ENCODE assay signal across 26 mouse cellular contexts in the genomic region with DNA sequence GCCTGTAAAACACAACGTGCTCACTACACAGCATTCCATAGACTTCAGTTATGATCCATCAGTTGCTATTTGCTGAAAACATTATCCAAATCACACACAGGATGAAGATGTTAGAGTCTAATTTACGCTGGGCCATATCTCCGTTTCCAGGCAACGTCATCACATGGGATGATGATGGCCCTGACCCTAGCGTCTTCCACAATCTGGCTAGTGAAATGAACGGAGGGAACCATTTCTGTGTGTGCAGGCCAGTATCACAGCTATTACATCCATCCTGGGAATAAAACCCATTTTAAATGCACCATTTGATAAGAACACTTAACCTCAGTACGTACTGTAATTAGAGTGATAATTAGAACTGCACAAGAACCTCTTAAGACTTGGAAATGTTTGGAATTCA.
DNase-seq lines count a peak whose midpoint lies in the region; ATAC-seq lines count a peak whose summit lies in the region.
"Had no signal": no experiment of that assay in that cellular context is flagged by ENCODE, and none has a peak within 500 bp of the region (broad histone marks: within the 10 kb centered on the region; RNA-seq: fewer than 3 reads in every experiment).

No protein-coding gene starts in this region.

- no peaks in the 10 kb centered on the region for H3K9me3 ChIP-seq in hindbrain, embryonic 12.5 days (replicated peaks)
- H3K9me3 ChIP-seq in hindbrain, embryonic 10.5 days = no peaks in the 10 kb centered on the region
- no peaks in the 10 kb centered on the region for H3K9me3 ChIP-seq in neural tube, embryonic 13.5 days
- no peaks in the 10 kb centered on the region for H3K9me3 ChIP-seq in midbrain, embryonic 16.5 days (replicated peaks; ENCODE audit: control insufficient read depth, low read length, poor library complexity, severe bottlenecking)
- H3K9me3 ChIP-seq: embryonic facial prominence, embryonic 13.5 days; forebrain, embryonic 13.5 days; heart, embryonic 12.5 days; liver, embryonic 12.5 days had no signal

- H3K4me1 ChIP-seq in hindbrain, embryonic 12.5 days = no peaks in the 10 kb centered on the region
- H3K4me1 ChIP-seq in hindbrain, embryonic 10.5 days (replicated peaks) = no peaks in the 10 kb centered on the region
- H3K4me1 ChIP-seq in neural tube, embryonic 13.5 days (replicated peaks) = peaks cover 15% of the 10 kb centered on the region
- no peaks in the 10 kb centered on the region for H3K4me1 ChIP-seq in midbrain, embryonic 16.5 days (ENCODE audit: control insufficient read depth, insufficient read depth, low read length)
- H3K4me1 ChIP-seq: embryonic facial prominence, embryonic 13.5 days; heart, embryonic 12.5 days; liver, embryonic 12.5 days had no signal

- DNase-seq in hindbrain, embryonic 10.5 days (ENCODE audit: low spot score) = no peak
- no peak for DNase-seq in neural tube, embryonic 10.5 days (ENCODE audit: extremely low spot score, low spot score)
- DNase-seq in adrenal gland, postnatal 36 days = no peak
- DNase-seq in spleen, adult 12 weeks (ENCODE audit: low spot score) = no peak
- DNase-seq: adrenal gland, postnatal 14 days; cerebellum, adult 18-20 months; cerebellum, postnatal 10 days; gastrocnemius, adult 2 months; heart, adult 2 months; heart, postnatal 4 days; kidney, adult 2 months; kidney, postnatal 4 days; layer of hippocampus, postnatal 36 days; left cerebral cortex, postnatal 4 days; liver, postnatal 0 days; lung, postnatal 36 days; right cerebral cortex, postnatal 4 days had no signal

- H3K4me3 ChIP-seq in hindbrain, embryonic 12.5 days = no peak overlapping the region
- H3K4me3 ChIP-seq in hindbrain, embryonic 10.5 days = no peak overlapping the region
- H3K4me3 ChIP-seq in neural tube, embryonic 13.5 days = no peak overlapping the region
- no peak overlapping the region for H3K4me3 ChIP-seq in midbrain, embryonic 16.5 days (ENCODE audit: low read depth, low read length)
- H3K4me3 ChIP-seq: embryonic facial prominence, embryonic 13.5 days; forebrain, embryonic 13.5 days; gastrocnemius, adult 2 months; heart, adult 2 months; heart, embryonic 12.5 days; liver, embryonic 12.5 days had no signal

- no peak overlapping the region for H3K9ac ChIP-seq in hindbrain, embryonic 12.5 days
- no peak overlapping the region for H3K9ac ChIP-seq in neural tube, embryonic 13.5 days
- no peak overlapping the region for H3K9ac ChIP-seq in midbrain, embryonic 16.5 days (ENCODE audit: low read depth, low read length)
- H3K9ac ChIP-seq: embryonic facial prominence, embryonic 13.5 days; forebrain, embryonic 13.5 days; heart, embryonic 12.5 days; liver, embryonic 12.5 days; liver, postnatal 0 days had no signal

- WGBS in hindbrain, embryonic 12.5 days = 75% methylated on average over 7 of the region's 7 CpGs
- 89% methylated on average over 7 of the region's 7 CpGs for WGBS in hindbrain, embryonic 10.5 days
- 55% methylated on average over 7 of the region's 7 CpGs for WGBS in neural tube, embryonic 13.5 days
- WGBS in midbrain, embryonic 16.5 days = 59% methylated on average over 7 of the region's 7 CpGs

- H3K27ac ChIP-seq in hindbrain, embryonic 12.5 days = 0 out of 2 replicates have a peak overlapping the region, but pooled peaks have one; percentile 52
- H3K27ac ChIP-seq in hindbrain, embryonic 10.5 days = no peak overlapping the region
- H3K27ac ChIP-seq in neural tube, embryonic 13.5 days (replicated peaks) = peak overlapping the region; percentile 70
- H3K27ac ChIP-seq in midbrain, embryonic 16.5 days (ENCODE audit: low read length) = 0 out of 2 replicates have a peak overlapping the region, but pooled peaks have one; percentile 0
- H3K27ac ChIP-seq: embryonic facial prominence, embryonic 13.5 days; forebrain, embryonic 13.5 days; gastrocnemius, adult 2 months; heart, adult 2 months; kidney, postnatal 0 days; liver, embryonic 12.5 days had no signal

- H3K36me3 ChIP-seq in hindbrain, embryonic 12.5 days = no peaks in the 10 kb centered on the region
- H3K36me3 ChIP-seq in hindbrain, embryonic 10.5 days = no peaks in the 10 kb centered on the region
- H3K36me3 ChIP-seq in neural tube, embryonic 13.5 days = no peaks in the 10 kb centered on the region
- H3K36me3 ChIP-seq in midbrain, embryonic 16.5 days (ENCODE audit: control insufficient read depth, insufficient read depth, low read length) = no peaks in the 10 kb centered on the region
- H3K36me3 ChIP-seq: embryonic facial prominence, embryonic 13.5 days; heart, embryonic 12.5 days; liver, embryonic 12.5 days had no signal

- ATAC-seq in hindbrain, embryonic 12.5 days (ENCODE audit: low FRiP score) = no peak
- peak; percentile 71 for ATAC-seq in neural tube, embryonic 13.5 days (ENCODE audit: low read depth)
- peak; percentile 66; the same call in 1 of the 2 replicates for ATAC-seq in midbrain, embryonic 16.5 days
- ATAC-seq: CD4-positive, CD25-positive, alpha-beta regulatory T cell, adult 4 months; forebrain, embryonic 13.5 days; liver, embryonic 12.5 days; liver, postnatal 0 days had no signal

- no peaks in the 10 kb centered on the region for H3K27me3 ChIP-seq in hindbrain, embryonic 12.5 days
- no peaks in the 10 kb centered on the region for H3K27me3 ChIP-seq in hindbrain, embryonic 10.5 days (ENCODE audit: insufficient read depth, poor library complexity, severe bottlenecking)
- no peaks in the 10 kb centered on the region for H3K27me3 ChIP-seq in neural tube, embryonic 13.5 days
- no peaks in the 10 kb centered on the region for H3K27me3 ChIP-seq in midbrain, embryonic 16.5 days (ENCODE audit: control insufficient read depth, insufficient read depth, low read depth, low read length)
- H3K27me3 ChIP-seq: embryonic facial prominence, embryonic 13.5 days; forebrain, embryonic 13.5 days; heart, embryonic 12.5 days; liver, embryonic 12.5 days had no signal

- H3K4me2 ChIP-seq in hindbrain, embryonic 12.5 days (replicated peaks) = no peak overlapping the region
- no peak overlapping the region for H3K4me2 ChIP-seq in neural tube, embryonic 13.5 days
- H3K4me2 ChIP-seq in midbrain, embryonic 16.5 days (ENCODE audit: low read length) = no peak overlapping the region
- H3K4me2 ChIP-seq: embryonic facial prominence, embryonic 13.5 days; forebrain, embryonic 13.5 days; heart, embryonic 12.5 days; liver, embryonic 12.5 days had no signal
